Mouse (Mus musculus) layer of hippocampus, adult 2 months (tissue): ENCODE measurements around the gene Olfr1126. TPM values are rescaled to one million over a fixed set of nuclear protein-coding genes. Genes with fewer than 3 reads are reported as not detected.
"Not testable (repeated sequence)": the region's sequence is repeated elsewhere in the genome, so short reads cannot be mapped to it uniquely, and the experiment has no call there.

Source experiments
- DNase-seq, 2 experiments: peaks; one replicate each; pipeline ENCODE4 v3.0.0; 2022; ENCODE audit warnings: low spot score in 2 of 2
- H3K27ac ChIP-seq: fragments of 200-600 bp; 2 replicates; pipeline ENCODE4 v1.8.1; 2022
- H3K4me3 ChIP-seq: fragments of 200-600 bp; 2 replicates; pipeline ENCODE4 v1.8.1; 2022; ENCODE audit warnings: mild to moderate bottlenecking
- CTCF ChIP-seq: fragments of 200-600 bp; conservative IDR thresholded peaks from 2 replicates; pipeline ENCODE4 v1.8.1; 2022; ENCODE audit warnings: antibody characterized with exemption, mild to moderate bottlenecking, moderate library complexity
- long read RNA-seq, 2 experiments: library from polyadenylated mRNA; stranded (forward); transcript quantifications; one replicate each; pipeline ENCODE4 v2.0.0; 2021; ENCODE audit warnings: borderline mapping rate in 2 of 2
- total RNA-seq, 2 experiments: library from RNA; stranded (reverse); gene quantifications; 2 replicates each; pipeline ENCODE4 v1.2.3; 2021

Olfr1126 gene
- not detected for total RNA-seq
- long read RNA-seq, experiment 1 = 0 reads
- long read RNA-seq, experiment 2 = 0 reads

GRCm38 (mm10) chr2:87453662-87454061, at the start of gene Olfr1126:
Olfr1126 (plus strand) TSS chr2:87453962.
- Histone ChIP-seq H3K27ac (no peak within 1 kb of the TSS), H3K4me3 (no peak within 1 kb of the TSS)
- no peak for TF ChIP-seq CTCF
- no peak for DNase-seq

- no peak within 1 kb of the TSS for H3K4me3 ChIP-seq
- no peak for TF ChIP-seq CTCF
- no peak within 1 kb of the TSS for H3K27ac ChIP-seq
- no peak for DNase-seq
These were observed 37.4 kb upstream of the Olfr1126 start, which contains the start of gene Olfr1123 for GRCm38 (mm10) chr2:87416335-87416734. Olfr1123 (plus strand) TSS chr2:87416635.

- no peak for DNase-seq
- Histone ChIP-seq H3K4me3 (no peak within 1 kb of the TSS), H3K27ac (no peak within 1 kb of the TSS)
- TF ChIP-seq CTCF = no peak
These were observed 23.8 kb upstream of the Olfr1126 start, which contains the start of gene Olfr1124 for GRCm38 (mm10) chr2:87429975-87430374. Olfr1124 (plus strand) TSS chr2:87430275.

- Histone ChIP-seq H3K27ac (no peak overlapping the region), H3K4me3 (no peak overlapping the region)
- TF ChIP-seq CTCF = no peak
- no peak for DNase-seq
These were observed 16.0 kb upstream of the Olfr1126 start for GRCm38 (mm10) chr2:87437731-87438130.

GRCm38 (mm10) chr2:87461769-87462168, 8.0 kb downstream of the Olfr1126 start:
- no peak for DNase-seq
- TF ChIP-seq CTCF = no peak
- no peak overlapping the region for H3K4me3 ChIP-seq
- H3K27ac ChIP-seq = no peak overlapping the region

- peak; percentile 45 for TF ChIP-seq CTCF
- Histone ChIP-seq H3K4me3 (no peak overlapping the region), H3K27ac (no peak overlapping the region)
- DNase-seq = no peak
These were observed 26.4 kb downstream of the Olfr1126 start for GRCm38 (mm10) chr2:87480207-87480606.

GRCm38 (mm10) chr2:87481158-87481557, 27.4 kb downstream of the Olfr1126 start:
- TF ChIP-seq CTCF = no peak
- Histone ChIP-seq H3K27ac (no peak overlapping the region), H3K4me3 (no peak overlapping the region)
- no peak for DNase-seq

- Histone ChIP-seq H3K27ac (no peak overlapping the region), H3K4me3 (no peak overlapping the region)
- DNase-seq = no peak
- no peak for TF ChIP-seq CTCF
These were observed 28.5 kb downstream of the Olfr1126 start for GRCm38 (mm10) chr2:87482276-87482675.

- DNase-seq, H3K4me3 ChIP-seq, H3K27ac ChIP-seq: not testable (repeated sequence)
These were observed 43.2 kb downstream of the Olfr1126 start, which contains the start of gene Pramel7 for GRCm38 (mm10) chr2:87496993-87497392. Pramel7 (minus strand) TSS chr2:87497093.

- H3K4me3 ChIP-seq = no peak within 1 kb of the TSS
- H3K27ac ChIP-seq = no peak within 1 kb of the TSS
- DNase-seq = no peak
- TF ChIP-seq CTCF = no peak
These were observed 52.5 kb downstream of the Olfr1126 start, which contains the start of gene Pramel6 for GRCm38 (mm10) chr2:87506265-87506664. Pramel6 (plus strand) TSS chr2:87506565.

Other genes starting within 250 kb of the Olfr1126 start
- gene Olfr1113, start 245.0 kb upstream of the Olfr1126 start, total RNA-seq = not detected
- gene Olfr1115, start 205.9 kb upstream of the Olfr1126 start, total RNA-seq = not detected
- not detected for gene Olfr1116, start 186.4 kb upstream of the Olfr1126 start, total RNA-seq
- gene Olfr1118, start 146.4 kb upstream of the Olfr1126 start, total RNA-seq = not detected
- not detected for gene Olfr1120, start 99.1 kb upstream of the Olfr1126 start, total RNA-seq
- gene Olfr1121, start 84.1 kb upstream of the Olfr1126 start, total RNA-seq = not detected
- under 1 TPM in 1 of 2 experiments, not detected in 1; 0.08 TPM for gene Olfr1122, start 68.1 kb upstream of the Olfr1126 start, total RNA-seq
- gene Olfr1123, start 37.3 kb upstream of the Olfr1126 start, total RNA-seq = not detected
- not detected for gene Olfr1124, start 23.7 kb upstream of the Olfr1126 start, total RNA-seq
- not detected for gene Pramel7, start 43.1 kb downstream of the Olfr1126 start, total RNA-seq
- not detected for gene Pramel6, start 52.6 kb downstream of the Olfr1126 start, total RNA-seq
- gene Olfr153, start 77.8 kb downstream of the Olfr1126 start, total RNA-seq = under 1 TPM in 1 of 2 experiments, not detected in 1; 0.28 TPM
- gene Olfr1128, start 91.6 kb downstream of the Olfr1126 start, total RNA-seq = not detected
- gene Olfr1129, start 119.9 kb downstream of the Olfr1126 start, total RNA-seq = not detected
- not detected for gene Olfr1130, start 152.2 kb downstream of the Olfr1126 start, total RNA-seq
- not detected for gene Olfr1131, start 173.1 kb downstream of the Olfr1126 start, total RNA-seq
- not detected for gene Olfr1132, start 183.6 kb downstream of the Olfr1126 start, total RNA-seq
- gene Olfr1133, start 193.4 kb downstream of the Olfr1126 start, total RNA-seq = not detected
- not detected for gene Olfr1134, start 204.5 kb downstream of the Olfr1126 start, total RNA-seq
- not detected for gene Olfr1135, start 219.7 kb downstream of the Olfr1126 start, total RNA-seq
- not detected for gene Olfr1136, start 240.0 kb downstream of the Olfr1126 start, total RNA-seq